Mouse (Mus musculus): ENCODE data around the gene Tgds.

GRCm38 (mm10) chr14:118136744-118137452 lies 4.3 kb upstream of the Tgds start, which contains the start of gene Gpr180:
- TF ChIP-seq CTCF (IDR thresholded peaks at IDR 0.05; ENCODE audit: low read depth, low read length) (no peak), GATA1 (IDR thresholded peaks at IDR 0.05; ENCODE audit: borderline replicate concordance, low read length) (no peak), GATA2 (IDR thresholded peaks at IDR 0.05; ENCODE audit: borderline replicate concordance, low read depth, low read length) (no peak), POLR2AphosphoS5 (IDR thresholded peaks at IDR 0.05; ENCODE audit: insufficient replicate concordance, low read depth, low read length) (no peak)
